ENCODE assay signal across 10 mouse cellular contexts in the genomic region with DNA sequence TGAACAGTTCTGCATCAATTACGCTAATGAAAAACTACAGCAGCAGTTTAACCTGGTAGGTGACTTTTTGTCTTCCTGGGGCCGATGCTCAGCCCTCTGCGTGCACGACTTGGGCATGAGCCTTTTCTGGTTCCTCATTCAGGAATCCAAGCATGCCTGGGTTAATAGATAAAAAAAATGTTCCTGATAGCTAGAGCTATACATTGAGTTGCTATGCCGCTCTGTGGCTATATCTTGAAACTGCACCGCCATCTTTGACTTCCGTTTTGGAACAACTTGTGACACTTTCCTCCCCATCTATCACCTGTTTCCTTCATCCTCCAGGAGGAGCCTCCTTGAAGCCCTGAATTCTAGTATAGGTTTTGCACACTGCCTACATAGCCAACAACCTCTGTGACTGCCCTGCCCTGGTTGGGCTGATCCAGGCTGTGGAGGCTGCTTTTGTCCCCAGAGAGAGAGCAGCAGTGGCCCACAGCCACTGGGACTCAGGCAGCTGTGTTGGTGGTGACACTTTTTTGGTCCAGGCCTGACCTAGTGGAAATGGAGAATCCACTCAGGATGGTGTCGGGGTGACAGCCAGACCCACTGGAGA. TPM values are rescaled to one million over a fixed set of nuclear protein-coding genes. Genes with fewer than 3 reads are reported as not detected.
A peak's percentile ranks its signal among the peaks of the same experiment; 100 is the strongest.
DNase-seq lines count a peak whose midpoint lies in the region; ATAC-seq and TF ChIP-seq lines count a peak whose summit lies in the region.
"Had no signal": no experiment of that assay in that cellular context is flagged by ENCODE, and none has a peak within 500 bp of the region (broad histone marks: within the 10 kb centered on the region; RNA-seq: fewer than 3 reads in every experiment).

No protein-coding gene starts in this region.

- H3K9me3 ChIP-seq in hindbrain, embryonic 10.5 days = no peaks in the 10 kb centered on the region
- no peaks in the 10 kb centered on the region for H3K9me3 ChIP-seq in hindbrain, embryonic 13.5 days
- H3K9me3 ChIP-seq: heart, embryonic 10.5 days had no signal

- WGBS in hindbrain, embryonic 10.5 days = 74% methylated on average over 8 of the region's 8 CpGs
- 67% methylated on average over 8 of the region's 8 CpGs for WGBS in hindbrain, embryonic 13.5 days

- H3K27me3 ChIP-seq in hindbrain, embryonic 10.5 days (ENCODE audit: insufficient read depth, poor library complexity, severe bottlenecking) = no peaks in the 10 kb centered on the region
- no peaks in the 10 kb centered on the region for H3K27me3 ChIP-seq in hindbrain, embryonic 13.5 days

- H3K4me3 ChIP-seq in hindbrain, embryonic 10.5 days = no peak overlapping the region
- H3K4me3 ChIP-seq in hindbrain, embryonic 13.5 days = no peak overlapping the region
- no peak overlapping the region for H3K4me3 ChIP-seq in cortical plate, adult 2 months (ENCODE audit: insufficient read depth, low read length)
- H3K4me3 ChIP-seq: heart, embryonic 10.5 days had no signal

- peak overlapping the region; percentile 88 for H3K27ac ChIP-seq in hindbrain, embryonic 10.5 days
- no peak overlapping the region for H3K27ac ChIP-seq in hindbrain, embryonic 13.5 days
- H3K27ac ChIP-seq in cortical plate, adult 2 months (ENCODE audit: insufficient read depth, low read length) = no peak overlapping the region
- H3K27ac ChIP-seq: heart, embryonic 10.5 days had no signal

- no peak for TF ChIP-seq POLR2A in cortical plate, adult 2 months (IDR thresholded peaks at IDR 0.05; ENCODE audit: extremely low read depth, insufficient read depth, low read length)

- intact Hi-C loops in heart, postnatal 25 days (cut with DNase I) = no loop called here

- TF ChIP-seq CTCF in cortical plate, adult 2 months (IDR thresholded peaks at IDR 0.05; ENCODE audit: extremely low read depth, insufficient read depth, low read length) = peak; percentile 65; the same call in 1 of the 2 replicates

- H3K4me2 ChIP-seq in hindbrain, embryonic 13.5 days = no peak overlapping the region

- no peaks in the 10 kb centered on the region for H3K36me3 ChIP-seq in hindbrain, embryonic 10.5 days
- no peaks in the 10 kb centered on the region for H3K36me3 ChIP-seq in hindbrain, embryonic 13.5 days
- H3K36me3 ChIP-seq: heart, embryonic 10.5 days had no signal

- H3K9ac ChIP-seq in hindbrain, embryonic 13.5 days = no peak overlapping the region

- DNase-seq in hindbrain, embryonic 10.5 days (ENCODE audit: low spot score) = no peak
- peak; percentile 29 to 31 for DNase-seq in B cell, adult 2 months
- DNase-seq in testis, postnatal 14 days (ENCODE audit: low spot score) = no peak
- DNase-seq in gastrocnemius, postnatal 25 days = no peak
- no peak for DNase-seq in heart, postnatal 25 days (ENCODE audit: low spot score)
- DNase-seq: cerebellum, postnatal 36 days had no signal

- peaks cover 33% of the 10 kb centered on the region for H3K4me1 ChIP-seq in hindbrain, embryonic 10.5 days (replicated peaks)
- H3K4me1 ChIP-seq in hindbrain, embryonic 13.5 days (replicated peaks) = peaks cover 23% of the 10 kb centered on the region
- H3K4me1 ChIP-seq in cortical plate, adult 2 months (ENCODE audit: control insufficient read depth, insufficient read depth, low read length) = no peaks in the 10 kb centered on the region

- no peak for ATAC-seq in hindbrain, embryonic 13.5 days (ENCODE audit: low FRiP score)
- ATAC-seq in megakaryocyte-erythroid progenitor cell, adult 5-6 weeks (replicated peaks; ENCODE audit: low FRiP score, low TSS enrichment, poor library complexity, severe bottlenecking) = peak; percentile 77

RNA-seq across cellular contexts. Expression of gene Myo5c, which starts 30.5 kb away (rescaled TPM):
- 0.52 and 1.6 TPM in 2 replicates for polyA plus RNA-seq in hindbrain, embryonic 10.5 days (2016; fragmentation: Nextera tagmentation; extraction: Ambion mirVana)
- polyA plus RNA-seq in hindbrain, embryonic 13.5 days (2015; fragmentation: Nextera tagmentation; extraction: Ambion mirVana) = 0.36 and 0.42 TPM in 2 replicates
- 5.0 and 5.9 TPM in 2 replicates for polyA plus RNA-seq in cortical plate, adult 2 months (2012; rRNA removed)
- total RNA-seq in megakaryocyte-erythroid progenitor cell, adult 5-6 weeks (2014; fragmentation: Nextera tagmentation) = not detected in 2 replicates
- 0.38 TPM in 1 of 2 replicates, not detected in the other for total RNA-seq in megakaryocyte-erythroid progenitor cell, adult 5-6 weeks (2017)
- total RNA-seq in gastrocnemius, postnatal 25 days (2021) = 1 to 10 TPM; 6.7 to 7.6 TPM
- total RNA-seq in heart, postnatal 25 days (2021) = 1 to 10 TPM; 5.6 to 7.1 TPM

RNA-seq across cellular contexts. Expression of gene Gnb5, which starts 43.8 kb away (rescaled TPM):
- polyA plus RNA-seq in hindbrain, embryonic 10.5 days (2016; fragmentation: Nextera tagmentation; extraction: Ambion mirVana) = 26.0 and 27.6 TPM in 2 replicates
- 58.3 and 60.5 TPM in 2 replicates for polyA plus RNA-seq in hindbrain, embryonic 13.5 days (2015; fragmentation: Nextera tagmentation; extraction: Ambion mirVana)
- polyA plus RNA-seq in cortical plate, adult 2 months (2012; rRNA removed) = 154 and 172 TPM in 2 replicates
- not detected in 2 replicates for total RNA-seq in megakaryocyte-erythroid progenitor cell, adult 5-6 weeks (2014; fragmentation: Nextera tagmentation)
- 1.1 and 1.3 TPM in 2 replicates for total RNA-seq in megakaryocyte-erythroid progenitor cell, adult 5-6 weeks (2017)
- total RNA-seq in gastrocnemius, postnatal 25 days (2021) = 10 to 100 TPM; 11.6 to 16.9 TPM
- total RNA-seq in heart, postnatal 25 days (2021) = 10 to 100 TPM; 25.0 to 26.5 TPM

Comparison
In these comparisons a context has a peak if more than half of its experiments do, and no peak if none do; other contexts are left out.
1. DNase-seq: peak in B cell, adult 2 months (2 of 2); none in hindbrain, embryonic 10.5 days (single experiment), testis, postnatal 14 days (single experiment), gastrocnemius, postnatal 25 days (single experiment) and heart, postnatal 25 days (single experiment).
2. RNA of gene Myo5c, which starts 30.5 kb away (total RNA-seq): 6.7 to 7.6 TPM in gastrocnemius, postnatal 25 days and 5.6 to 7.1 TPM in heart, postnatal 25 days; 0.38 TPM in megakaryocyte-erythroid progenitor cell, adult 5-6 weeks; every median in the first group is over 4 times any median in the second.
3. RNA of gene Gnb5, which starts 43.8 kb away (total RNA-seq): 25.0 to 26.5 TPM in heart, postnatal 25 days and 11.6 to 16.9 TPM in gastrocnemius, postnatal 25 days; 1.1 to 1.3 TPM in megakaryocyte-erythroid progenitor cell, adult 5-6 weeks; every median in the first group is over 4 times any median in the second.